Mouse (Mus musculus) stomach, postnatal 0 days (tissue): ENCODE measurements around the gene Zfp442. TPM values are rescaled to one million over a fixed set of nuclear protein-coding genes. Genes with fewer than 3 reads are reported as not detected.
"Not testable (repeated sequence)": the region's sequence is repeated elsewhere in the genome, so short reads cannot be mapped to it uniquely, and the experiment has no call there.

Experiments
- ATAC-seq: fragments of 200-750 bp; cut with Nextera tagmentation; 2 replicates; pipeline ENCODE4 v1.8.0; 2017; ENCODE audit not compliant: low FRiP score, low TSS enrichment
- DNase-seq: peaks from one replicate; pipeline ENCODE4 v3.0.0-alpha.2; 2016; ENCODE audit warnings: low spot score
- H3K27ac ChIP-seq: fragments of 300-500 bp; sonication (generic); replicated peaks from 2 replicates; pipeline ENCODE4 v1.5.1; 2014; ENCODE audit warnings: mild to moderate bottlenecking, control low read depth
- H3K27me3 ChIP-seq: fragments of 300-500 bp; sonication (generic); 2 replicates; pipeline ENCODE4 v1.6.1; 2014; ENCODE audit warnings: low read length; ENCODE audit not compliant: control insufficient read depth, insufficient read depth
- H3K36me3 ChIP-seq: fragments of 300-500 bp; sonication (generic); 2 replicates; pipeline ENCODE4 v1.6.1; 2014; ENCODE audit warnings: low read length, mixed read lengths; ENCODE audit not compliant: control insufficient read depth, insufficient read depth
- H3K4me1 ChIP-seq: fragments of 300-500 bp; sonication (generic); replicated peaks from 2 replicates; pipeline ENCODE4 v1.6.1; 2014; ENCODE audit warnings: antibody characterized with exemption; ENCODE audit not compliant: control insufficient read depth, insufficient read depth
- H3K4me2 ChIP-seq: fragments of 300-500 bp; sonication (generic); replicated peaks from 2 replicates; pipeline ENCODE4 v1.6.1; 2014; ENCODE audit warnings: low read depth, mild to moderate bottlenecking, control low read depth, moderate library complexity
- H3K4me3 ChIP-seq: fragments of 300-500 bp; sonication (generic); 2 replicates; pipeline ENCODE4 v1.5.1; 2014; ENCODE audit warnings: low read depth, low read length, control low read depth
- H3K9ac ChIP-seq: fragments of 300-500 bp; sonication (generic); 2 replicates; pipeline ENCODE4 v1.6.1; 2014; ENCODE audit warnings: mild to moderate bottlenecking, low read length, control low read depth, mixed read lengths
- H3K9me3 ChIP-seq: fragments of 300-500 bp; sonication (generic); 2 replicates; pipeline ENCODE4 v1.6.1; 2016; ENCODE audit warnings: low read length; ENCODE audit not compliant: control insufficient read depth
- CTCF ChIP-seq: IDR thresholded peaks from 2 replicates; pipeline ENCODE4 v1.5.1; 2016; ENCODE audit warnings: antibody characterized with exemption, low read depth, mild to moderate bottlenecking, moderate library complexity
- EP300 ChIP-seq: optimal IDR thresholded peaks from 2 replicates; pipeline ENCODE3; 2016; ENCODE audit warnings: antibody characterized with exemption
- WGBS: fragments of 180-500 bp; shearing (Covaris S2); extraction: QIAGEN DNeasy Blood & Tissue Kit; methylation state at CpG from one replicate; pipeline ENCODE4 v1.1.7; 2014; 5-methylcytosine and 5-hydroxymethylcytosine counted together
- polyA plus RNA-seq: library from polyadenylated mRNA; unstranded; fragments of >200 nt; fragmentation: Nextera tagmentation; extraction: Ambion mirVana; gene quantifications from 2 replicates; pipeline ENCODE4 v1.2.1, GENCODE M21; 2015

Gene Zfp442
- 2.1 TPM in 2 replicates for polyA plus RNA-seq

GRCm38 (mm10) chr2:150451180-150451919, at the start of gene Zfp442:
Gene Zfp442 (minus strand): TSS chr2:150451486.
- under 1% methylated on average over 18 of the region's 18 CpGs for WGBS
- H3K9me3 ChIP-seq, H3K4me1 ChIP-seq, H3K36me3 ChIP-seq, H3K27me3 ChIP-seq: not testable (repeated sequence)
- DNase-seq (peak; percentile 63), ATAC-seq (peak; percentile 99)
- peak within 1 kb of the TSS; percentile 44 for H3K4me3 ChIP-seq
- H3K9ac ChIP-seq, result peak within 1 kb of the TSS; percentile 47; the same call in 1 of the 2 replicates
- peak within 1 kb of the TSS; percentile 51 for H3K4me2 ChIP-seq
- H3K27ac ChIP-seq, result 0 out of 2 replicates have a peak within 1 kb of the TSS, but pooled peaks have one; percentile 35

DNA sequence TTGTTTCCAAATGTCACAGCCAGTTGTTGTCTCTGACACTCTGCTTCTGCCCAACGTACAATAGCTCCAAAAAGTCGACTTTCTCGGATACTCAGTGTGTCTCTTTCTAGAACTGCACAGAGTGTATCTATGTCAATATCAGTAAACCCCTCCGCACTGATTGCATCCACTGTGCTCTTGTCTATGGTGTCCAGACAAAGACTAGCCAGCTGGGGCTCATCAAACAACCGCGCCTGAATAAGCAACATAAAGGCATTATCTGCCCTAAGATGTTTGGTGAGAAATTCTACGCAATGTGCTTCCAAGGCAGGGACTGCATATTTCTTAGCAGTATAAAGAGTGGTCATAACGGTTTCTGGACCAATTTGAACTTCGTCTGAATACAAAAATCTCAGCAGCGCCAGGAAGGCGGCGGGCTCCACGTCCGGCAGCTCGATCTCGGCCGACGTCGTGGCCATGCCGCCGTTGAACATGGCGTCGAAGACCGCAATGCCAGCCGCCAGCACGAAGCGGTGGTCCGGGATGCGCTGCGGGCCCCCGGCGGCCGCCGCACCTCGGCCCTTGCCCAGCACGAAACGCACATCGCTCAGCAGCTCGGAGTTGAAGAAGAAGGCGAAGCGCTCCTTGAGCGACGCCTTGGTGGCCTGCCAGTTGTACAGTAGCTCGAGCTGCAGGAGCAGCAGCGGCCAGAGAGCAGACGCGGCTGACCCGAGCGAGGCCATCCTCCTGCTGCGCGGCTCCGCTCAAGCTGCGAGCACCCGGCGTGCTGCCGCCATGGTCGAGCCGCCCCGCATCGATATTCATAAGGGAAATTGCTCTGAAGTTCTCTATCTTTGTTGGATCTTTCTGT, 49.1 kb upstream of the Zfp442 start:
- H3K9ac ChIP-seq, H3K4me1 ChIP-seq, DNase-seq, H3K27ac ChIP-seq, H3K36me3 ChIP-seq, H3K9me3 ChIP-seq, ATAC-seq, H3K27me3 ChIP-seq: not testable (repeated sequence)
- H3K4me2 ChIP-seq, result peak overlapping the region; percentile 34; the same call in 1 of the 2 replicates
- 40% methylated on average over 60 of the region's 60 CpGs for WGBS
- H3K4me3 ChIP-seq, result peak overlapping the region; percentile 8; the same call in 1 of the 2 replicates

DNA sequence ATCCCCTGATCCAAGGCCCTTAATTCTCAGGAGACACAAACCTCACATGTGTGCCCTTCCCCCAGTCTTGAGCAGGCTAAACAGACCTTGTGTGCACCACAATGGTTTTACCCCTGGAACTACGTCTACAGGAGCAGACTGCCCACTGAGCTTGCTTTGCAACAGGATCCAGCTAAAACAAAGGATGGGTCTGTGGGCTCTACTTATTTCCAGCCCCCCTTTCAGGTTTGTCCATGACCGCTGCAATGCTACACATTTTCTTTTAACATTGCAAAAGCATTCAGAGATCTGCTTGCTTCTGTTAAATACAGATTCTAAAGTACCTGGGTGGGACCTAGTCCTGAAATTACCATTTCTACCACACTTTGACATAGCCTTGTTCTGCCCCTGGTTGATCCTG, 41.7 kb upstream of the Zfp442 start:
- 81% methylated on average over 2 of the region's 2 CpGs for WGBS

GRCm38 (mm10) chr2:150484939-150485778, 33.9 kb upstream of the Zfp442 start, which contains the start of gene Zfp345:
Gene Zfp345 (minus strand): TSS chr2:150485091.
- peak; percentile 34 for TF ChIP-seq CTCF
- not testable (repeated sequence) for H3K36me3 ChIP-seq, DNase-seq, ATAC-seq, H3K27ac ChIP-seq, H3K9ac ChIP-seq, H3K9me3 ChIP-seq, H3K4me1 ChIP-seq, H3K4me3 ChIP-seq, H3K27me3 ChIP-seq, H3K4me2 ChIP-seq
- WGBS, result 71% methylated on average over 7 of the region's 8 CpGs

More for the DNA sequence above, 41.7 kb upstream of the Zfp442 start:
- no peaks in the 10 kb centered on the region for H3K4me1 ChIP-seq
- DNase-seq (no peak), ATAC-seq (no peak)
- no peak overlapping the region for H3K27ac ChIP-seq
- H3K4me2 ChIP-seq, result no peak overlapping the region
- TF ChIP-seq CTCF (no peak), EP300 (no peak)
- no peak overlapping the region for H3K9ac ChIP-seq
- H3K36me3 ChIP-seq, result no peaks in the 10 kb centered on the region
- H3K9me3 ChIP-seq, result no peaks in the 10 kb centered on the region
- no peaks in the 10 kb centered on the region for H3K27me3 ChIP-seq
- no peak overlapping the region for H3K4me3 ChIP-seq

DNA sequence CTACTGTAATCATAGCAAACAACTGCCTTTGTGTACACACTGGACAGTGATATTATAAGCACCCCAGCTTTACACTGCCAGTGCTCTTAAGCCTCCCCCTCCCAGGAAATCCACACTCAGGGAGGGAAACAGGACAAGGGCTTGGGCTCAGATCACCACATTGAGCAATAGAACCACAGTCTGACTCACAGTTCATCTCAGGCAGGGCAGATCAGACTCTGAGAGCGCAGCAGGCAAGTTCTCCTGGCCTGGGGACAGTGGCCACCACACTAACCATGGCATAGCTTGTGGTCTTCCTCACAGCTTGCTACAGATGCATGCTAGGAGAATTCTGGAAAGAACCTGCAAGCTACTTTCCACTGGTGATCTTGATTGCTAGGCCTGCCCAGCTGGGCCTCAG, 12.2 kb downstream of the Zfp442 start:
- not testable (repeated sequence) for H3K27me3 ChIP-seq, DNase-seq, H3K9ac ChIP-seq, H3K9me3 ChIP-seq, H3K27ac ChIP-seq, H3K4me3 ChIP-seq, H3K4me1 ChIP-seq, H3K36me3 ChIP-seq, ATAC-seq, H3K4me2 ChIP-seq
- 100% methylated on average over 1 of the region's 1 CpGs for WGBS

- ATAC-seq, H3K4me3 ChIP-seq, H3K27me3 ChIP-seq, H3K27ac ChIP-seq, H3K4me1 ChIP-seq, DNase-seq, H3K9ac ChIP-seq, H3K4me2 ChIP-seq, H3K9me3 ChIP-seq, H3K36me3 ChIP-seq: not testable (repeated sequence)
- 84% methylated on average over 17 of the region's 17 CpGs for WGBS
Measured at GRCm38 (mm10) chr2:150412146-150412545, 39.1 kb downstream of the Zfp442 start.
